Mouse (Mus musculus) 416B (cell line): ENCODE data around the gene Osbp2.

ENCODE experiments used
- DNase-seq: peaks from one replicate; pipeline ENCODE4 v3.0.0; 2011; ENCODE audit warnings: low read depth

Gene Osbp2

GRCm38 (mm10) chr11:3759433-3759832 lies 104.3 kb downstream of the Osbp2 start:
- DNase-seq = no peak

- DNase-seq = peak; percentile 25
Observed at GRCm38 (mm10) chr11:3755341-3755740, 108.4 kb downstream of the Osbp2 start.

- peak; percentile 92 for DNase-seq
Observed at GRCm38 (mm10) chr11:3754685-3755084, 109.0 kb downstream of the Osbp2 start.

- DNase-seq = no peak
Observed at GRCm38 (mm10) chr11:3753897-3754296, 109.8 kb downstream of the Osbp2 start.

GRCm38 (mm10) chr11:3752766-3753165 lies 110.9 kb downstream of the Osbp2 start:
- DNase-seq = no peak

GRCm38 (mm10) chr11:3749831-3750230 lies 113.9 kb downstream of the Osbp2 start:
- DNase-seq = peak; percentile 17

GRCm38 (mm10) chr11:3742449-3742848 lies 121.3 kb downstream of the Osbp2 start:
- no peak for DNase-seq

GRCm38 (mm10) chr11:3741183-3741582 lies 122.5 kb downstream of the Osbp2 start:
- DNase-seq = no peak

GRCm38 (mm10) chr11:3738778-3739177 lies 124.9 kb downstream of the Osbp2 start:
- DNase-seq = peak; percentile 98

GRCm38 (mm10) chr11:3735715-3736114 lies 128.0 kb downstream of the Osbp2 start:
- DNase-seq = no peak

GRCm38 (mm10) chr11:3733933-3734636 lies 129.6 kb downstream of the Osbp2 start:
- DNase-seq = no peak

GRCm38 (mm10) chr11:3731469-3731868 lies 132.2 kb downstream of the Osbp2 start:
- no peak for DNase-seq

- no peak for DNase-seq
Observed at GRCm38 (mm10) chr11:3727438-3728105, 136.1 kb downstream of the Osbp2 start.

- no peak for DNase-seq
Observed at GRCm38 (mm10) chr11:3725331-3726054, 138.2 kb downstream of the Osbp2 start.

- DNase-seq = no peak
Observed at GRCm38 (mm10) chr11:3724726-3725125, 139.0 kb downstream of the Osbp2 start.

GRCm38 (mm10) chr11:3723910-3724309 lies 139.8 kb downstream of the Osbp2 start:
- DNase-seq = no peak

GRCm38 (mm10) chr11:3722861-3723260 lies 140.8 kb downstream of the Osbp2 start:
- DNase-seq = no peak

- DNase-seq = no peak
Observed at GRCm38 (mm10) chr11:3722036-3722435, 141.7 kb downstream of the Osbp2 start.

GRCm38 (mm10) chr11:3716662-3717061 lies 147.0 kb downstream of the Osbp2 start:
- no peak for DNase-seq

GRCm38 (mm10) chr11:3714486-3714885 lies 149.2 kb downstream of the Osbp2 start:
- peak; percentile 56 for DNase-seq

GRCm38 (mm10) chr11:3710203-3710602 lies 153.5 kb downstream of the Osbp2 start:
- DNase-seq = no peak

GRCm38 (mm10) chr11:3707057-3707456 lies 156.6 kb downstream of the Osbp2 start:
- peak; percentile 67 for DNase-seq

- no peak for DNase-seq
Observed at GRCm38 (mm10) chr11:3704404-3704803, 159.3 kb downstream of the Osbp2 start.
